Mouse (Mus musculus): Measurements from ENCODE around the gene Aknad1.

DNA sequence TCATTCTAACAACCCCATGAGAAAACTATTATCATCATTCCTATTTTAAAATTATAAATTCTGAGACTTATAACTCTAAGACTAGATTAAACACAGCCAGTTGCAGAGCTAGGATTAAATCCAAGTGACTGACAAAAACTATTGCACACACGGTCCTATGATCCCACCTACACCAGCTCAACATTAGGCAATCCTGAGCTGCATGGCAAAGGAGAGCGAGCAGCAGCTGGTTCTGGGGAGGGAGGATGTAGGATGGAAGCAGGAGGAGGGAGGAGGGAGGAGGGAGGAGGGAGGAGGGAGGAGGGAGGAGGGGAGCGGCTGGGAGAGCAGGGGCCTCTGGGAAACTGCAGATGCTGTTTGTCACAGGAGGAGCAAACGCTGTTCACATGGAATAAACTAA, 76.2 kb downstream of the Aknad1 start:
- TF ChIP-seq CTCF (IDR thresholded peaks at IDR 0.05; ENCODE audit: extremely low read depth, insufficient read depth, insufficient read length, insufficient replicate concordance) (no peak), POLR2A (IDR thresholded peaks at IDR 0.05; ENCODE audit: low read depth, low read length) (no peak)

All from spleen, adult 2 months (tissue).